Mouse (Mus musculus) central nervous system, embryonic 11.5 days (tissue): Measurements from ENCODE around the gene Bad. TPM values are rescaled to one million over a fixed set of nuclear protein-coding genes. Genes with fewer than 3 reads are reported as not detected.

Experiments used
- polyA plus RNA-seq: library from polyadenylated mRNA; depleted of rRNA; stranded (reverse); fragments of >200 nt; gene quantifications from 2 replicates; pipeline ENCODE4 v1.2.3, GENCODE M21; 2012; rRNA removed

Gene Bad
- polyA plus RNA-seq, 1 experiment = 58.7 TPM

Other genes starting within 250 kb of the Bad start
- 5.1 and 6.1 TPM in 2 replicates for gene Rps6ka4, start 101.2 kb upstream of the Bad start, polyA plus RNA-seq
- 1.4 and 2.5 TPM in 2 replicates for gene Ccdc88b, start 83.7 kb upstream of the Bad start, polyA plus RNA-seq
- gene Trmt112, start 32.2 kb upstream of the Bad start, polyA plus RNA-seq = 157 and 273 TPM in 2 replicates
- gene Prdx5, start 31.8 kb upstream of the Bad start, polyA plus RNA-seq = 116 and 171 TPM in 2 replicates
- gene Esrra, start 20.0 kb upstream of the Bad start, polyA plus RNA-seq = 21.7 and 33.6 TPM in 2 replicates
- 0.60 and 0.99 TPM in 2 replicates for gene Catsperz, start 16.5 kb upstream of the Bad start, polyA plus RNA-seq
- gene Kcnk4, start 7.3 kb upstream of the Bad start, polyA plus RNA-seq = 0.16 and 0.19 TPM in 2 replicates
- gene Gpr137, start 619 bp downstream of the Bad start, polyA plus RNA-seq = 37.7 and 38.9 TPM in 2 replicates
- gene Ppp1r14b, start 33.1 kb downstream of the Bad start, polyA plus RNA-seq = 284 and 292 TPM in 2 replicates
- 39.2 and 39.3 TPM in 2 replicates for gene Plcb3, start 34.6 kb downstream of the Bad start, polyA plus RNA-seq
- gene Fkbp2, start 38.6 kb downstream of the Bad start, polyA plus RNA-seq = 61.7 and 112 TPM in 2 replicates
- 25.6 and 33.8 TPM in 2 replicates for gene Vegfb, start 45.8 kb downstream of the Bad start, polyA plus RNA-seq
- 19.6 and 23.0 TPM in 2 replicates for gene Dnajc4, start 50.7 kb downstream of the Bad start, polyA plus RNA-seq
- gene Nudt22, start 54.3 kb downstream of the Bad start, polyA plus RNA-seq = 11.8 and 15.2 TPM in 2 replicates
- 10.6 and 12.2 TPM in 2 replicates for gene Trpt1, start 54.3 kb downstream of the Bad start, polyA plus RNA-seq
- gene Fermt3, start 77.6 kb downstream of the Bad start, polyA plus RNA-seq = 10.6 and 12.3 TPM in 2 replicates
- gene Stip1, start 98.1 kb downstream of the Bad start, polyA plus RNA-seq = 233 and 251 TPM in 2 replicates
- 3.5 and 5.3 TPM in 2 replicates for gene Macrod1, start 114.9 kb downstream of the Bad start, polyA plus RNA-seq
- 1.8 and 2.1 TPM in 2 replicates for gene Flrt1, start 163.9 kb downstream of the Bad start, polyA plus RNA-seq